Mouse (Mus musculus): ENCODE data around the gene Cdk2.
"Not testable (repeated sequence)": the region's sequence is repeated elsewhere in the genome, so short reads cannot be mapped to it uniquely, and the experiment has no call there.

Gene Cdk2

DNA sequence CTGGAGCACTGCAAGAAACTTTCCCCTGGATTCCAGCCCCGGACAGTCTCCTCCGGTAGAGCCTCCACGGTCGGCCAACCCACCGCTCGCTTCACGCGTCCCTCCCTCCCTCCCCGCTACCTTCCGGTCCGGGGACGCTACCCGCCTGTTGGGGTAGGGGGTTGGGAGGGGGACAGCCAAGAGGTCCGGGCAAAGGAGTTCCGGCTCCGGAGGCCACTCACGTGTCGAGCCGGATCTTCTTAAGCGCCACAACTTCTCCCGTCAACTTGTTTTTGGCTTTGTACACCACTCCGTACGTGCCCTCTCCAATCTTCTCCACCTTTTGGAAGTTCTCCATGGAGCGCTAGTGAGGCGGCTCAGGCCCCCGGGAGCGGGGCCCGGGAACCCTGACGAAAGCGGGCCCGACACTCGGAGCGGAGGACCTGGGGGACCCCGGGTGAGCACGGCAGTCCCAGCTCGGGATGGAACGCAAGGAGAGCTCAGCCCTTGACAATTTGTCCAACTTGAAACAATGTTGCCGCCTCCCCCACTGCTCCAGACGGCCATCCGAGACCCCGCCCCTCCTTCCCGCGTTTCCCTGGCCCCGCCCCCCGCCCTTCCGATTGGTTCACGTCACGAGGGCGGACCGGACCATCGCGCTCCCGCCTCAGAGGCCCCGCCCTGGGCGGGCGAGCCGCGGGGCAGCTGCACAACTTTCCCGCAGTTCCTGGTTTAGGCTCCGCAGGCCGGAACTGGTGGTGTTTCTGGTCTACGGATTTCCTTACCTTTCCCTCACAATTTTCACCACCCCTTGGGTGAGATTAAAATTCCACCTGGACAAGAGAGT, at the start of gene Cdk2:
Cdk2 (minus strand) TSS at position 541 of the 826 bp plus-strand sequence.
- peak; percentile 87 to 93 for DNase-seq (ENCODE audit: low spot score in 2 of 2)

DNA sequence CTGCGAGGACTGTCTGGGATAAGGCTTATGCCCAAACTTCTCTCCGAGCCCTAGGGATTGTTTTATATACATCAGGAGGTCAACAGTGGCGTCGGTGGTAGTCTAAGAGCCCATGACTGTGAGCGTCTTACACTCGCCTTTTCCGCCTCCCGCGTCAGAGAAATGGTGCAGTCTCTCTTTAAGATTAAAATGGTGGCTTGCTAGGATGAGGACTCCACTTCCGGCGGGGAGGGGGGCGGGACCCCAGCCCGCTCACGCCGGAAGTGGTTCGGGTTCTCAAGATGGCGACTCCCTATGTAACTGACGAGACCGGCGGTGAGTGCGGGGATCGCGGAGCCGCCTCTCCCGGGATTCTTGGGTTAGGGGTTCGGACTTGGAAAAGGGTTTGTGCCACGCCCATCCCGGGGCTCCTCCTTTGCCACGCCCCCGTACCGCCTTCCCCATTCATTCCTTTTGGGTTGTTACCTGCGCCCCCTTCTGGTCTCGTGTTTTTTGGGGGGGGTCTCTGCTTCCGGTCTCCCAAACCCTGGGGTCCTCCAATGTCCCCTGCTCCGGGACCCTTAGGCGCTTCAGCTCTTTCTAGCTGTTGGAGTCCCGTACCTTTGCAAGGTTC, 43.5 kb upstream of the Cdk2 start:
- peak; percentile 51 to 64 for DNase-seq (ENCODE audit: low spot score in 2 of 2)

DNA sequence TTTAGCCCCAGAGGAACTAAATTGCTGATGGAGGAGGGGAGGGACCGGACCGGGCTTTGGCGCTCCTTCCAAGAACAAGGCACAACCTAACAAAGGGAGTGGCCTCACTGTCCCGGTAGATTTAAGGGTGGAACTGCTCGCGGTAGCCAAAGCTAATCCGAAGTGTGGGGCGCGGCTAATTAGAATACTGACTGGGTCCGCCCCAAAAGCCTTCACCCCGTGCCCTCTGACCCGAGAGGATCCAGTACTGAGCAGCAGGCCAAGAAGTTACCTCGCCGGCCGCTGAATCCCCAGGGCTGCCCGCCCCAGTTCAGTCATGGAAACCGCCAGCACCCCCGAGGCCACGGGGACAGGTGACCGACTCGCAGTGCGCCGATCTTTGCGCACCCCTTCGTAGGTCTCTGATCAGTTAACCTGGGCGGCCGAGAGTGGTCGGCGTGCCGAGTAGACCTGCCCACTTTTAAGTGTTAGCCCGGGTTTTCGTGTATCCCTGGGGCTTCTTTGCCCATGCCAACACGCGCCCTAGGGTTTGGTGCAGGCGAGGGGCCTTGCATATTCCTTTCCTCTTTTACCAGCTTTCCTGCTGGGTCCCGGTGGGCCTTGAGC, 42.9 kb upstream of the Cdk2 start, which contains the start of gene Pym1:
Pym1 (plus strand) TSS at position 244 of the 606 bp plus-strand sequence.
- DNase-seq (ENCODE audit: low spot score in 2 of 2), result peak; percentile 83 to 85

DNA sequence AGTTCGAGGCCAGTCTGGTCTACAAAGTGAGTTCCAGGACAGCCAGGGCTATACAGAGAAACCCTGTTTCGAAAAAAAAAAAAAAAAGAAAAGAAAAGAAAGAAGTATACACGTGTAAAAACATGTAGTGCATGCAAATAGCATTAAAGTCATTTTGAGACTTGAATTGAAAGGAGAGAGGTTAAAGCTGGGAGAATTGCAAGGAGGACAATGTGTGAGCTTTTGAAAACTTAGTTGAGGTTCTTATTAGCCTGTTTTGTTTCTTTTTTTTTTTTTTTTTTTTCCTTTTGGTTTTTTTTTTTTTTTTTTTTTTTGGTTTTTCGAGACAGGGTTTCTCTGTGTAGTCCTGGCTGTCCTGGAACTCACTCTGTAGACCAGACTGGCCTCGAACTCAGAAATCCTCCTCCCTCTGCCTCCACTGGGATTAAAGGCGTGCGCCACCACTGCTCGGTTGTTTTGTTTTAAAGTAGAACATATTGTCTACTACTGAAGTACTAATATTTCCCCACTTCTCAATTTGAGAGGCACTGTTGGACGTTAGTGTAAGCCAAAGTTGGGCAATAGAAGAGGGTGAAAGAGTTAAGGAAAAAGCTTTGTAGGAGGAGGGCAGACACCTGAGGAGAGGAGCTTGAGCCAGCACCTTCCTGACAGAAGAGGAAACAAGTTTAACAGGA, 42.3 kb upstream of the Cdk2 start:
- no peak for DNase-seq (ENCODE audit: low spot score in 2 of 2)

DNA sequence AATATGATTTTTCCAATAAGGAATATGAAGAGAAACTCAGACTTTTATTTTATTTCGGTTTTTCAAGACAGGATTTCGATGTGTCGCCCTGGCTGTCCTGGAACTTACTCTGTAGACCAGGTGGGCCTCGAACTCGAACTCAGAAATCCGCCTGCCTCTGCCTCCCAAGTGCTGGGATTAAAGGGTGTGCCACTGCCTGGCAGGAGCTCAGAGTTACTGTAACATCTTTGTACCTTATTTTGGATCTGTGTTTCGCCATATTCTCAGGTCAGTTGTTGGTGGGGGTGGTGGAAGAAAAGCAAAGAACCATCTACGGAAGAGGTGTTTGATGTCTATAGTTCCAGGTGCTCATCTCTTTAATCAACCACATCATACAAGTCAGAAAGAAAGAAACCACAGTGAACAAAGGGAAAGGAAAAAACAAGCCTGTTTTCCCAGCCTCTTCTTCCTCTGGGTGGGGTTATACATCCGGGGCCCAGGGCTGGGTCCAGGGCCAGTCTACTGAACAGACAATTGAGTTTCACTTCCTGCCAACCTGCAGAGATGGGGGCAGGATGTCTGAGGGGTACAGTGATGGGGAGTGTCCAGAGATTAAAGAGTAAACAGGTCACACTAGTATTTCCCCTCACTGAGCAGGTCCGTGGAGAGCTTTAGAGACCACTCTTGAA, 41.2 kb upstream of the Cdk2 start:
- DNase-seq (ENCODE audit: low spot score in 2 of 2), result no peak

DNA sequence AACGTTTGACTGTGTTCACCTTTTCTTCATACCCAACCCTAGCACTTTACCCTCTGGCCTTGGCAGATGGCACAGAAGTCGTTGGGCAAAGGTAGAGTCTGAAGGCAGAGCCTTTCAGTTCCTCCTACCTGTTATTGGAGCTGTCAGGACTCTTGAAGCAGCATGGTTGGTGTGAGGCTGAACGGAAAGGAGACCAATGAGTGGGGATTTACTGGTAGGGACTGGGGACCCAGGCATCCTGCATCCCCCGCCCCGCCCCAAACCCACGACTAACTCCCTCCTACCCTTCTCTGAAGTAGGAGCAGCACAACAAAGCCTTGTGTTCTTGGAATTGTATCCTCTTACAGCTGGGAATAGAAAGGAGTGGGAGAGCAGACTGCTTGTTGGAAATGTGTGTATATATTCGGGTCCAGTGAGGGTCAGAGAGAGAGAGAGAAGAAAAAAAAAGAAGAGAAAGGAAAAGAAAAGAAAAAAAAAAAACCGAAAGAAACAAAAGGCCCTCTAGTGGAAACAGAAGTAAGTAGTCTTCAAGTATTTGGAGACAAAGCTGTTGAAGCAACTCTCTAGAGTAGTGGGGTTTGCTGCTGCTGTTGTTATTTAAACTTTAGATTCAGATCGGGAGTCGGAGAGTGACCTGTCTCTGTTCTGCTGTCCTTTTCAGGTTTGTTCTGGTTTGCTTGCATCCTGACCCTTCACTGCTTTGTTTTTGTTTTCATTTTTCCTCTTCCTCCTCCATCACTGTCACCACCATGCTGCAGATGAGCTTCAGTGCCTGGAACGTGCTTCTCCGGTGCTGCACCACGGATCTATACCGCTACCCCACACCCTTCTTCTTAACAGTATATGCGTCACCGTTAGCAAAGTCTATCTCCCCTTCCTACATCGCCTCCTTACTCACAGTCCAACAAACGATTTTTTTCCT, 40.1 kb upstream of the Cdk2 start, which contains the start of gene Dgka:
Dgka (minus strand) TSS at position 176 of the 922 bp plus-strand sequence.
- DNase-seq (ENCODE audit: low spot score in 2 of 2), result peak in 1 of 2 experiments; percentile 31

DNA sequence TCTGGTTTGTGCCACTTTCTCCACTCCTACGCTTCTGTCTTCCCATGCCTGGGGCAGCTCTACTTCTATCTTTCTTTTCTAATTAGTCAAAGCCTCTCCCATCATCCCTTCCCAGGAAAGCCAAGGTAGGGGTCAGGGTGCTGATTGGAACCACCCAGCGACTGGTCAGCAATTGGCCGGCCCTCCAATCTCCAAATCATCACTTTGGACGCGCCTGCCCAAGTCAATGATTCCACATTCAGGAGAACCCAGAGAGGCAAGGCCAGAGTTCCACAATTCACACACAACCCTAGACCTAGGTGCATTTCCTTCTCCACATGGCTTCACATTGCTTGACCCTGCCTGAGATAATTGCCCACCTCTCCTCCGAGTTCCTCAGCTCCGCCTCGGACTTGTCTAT, 39.4 kb upstream of the Cdk2 start:
- peak in 1 of 2 experiments; percentile 16 for DNase-seq (ENCODE audit: low spot score in 2 of 2)

DNA sequence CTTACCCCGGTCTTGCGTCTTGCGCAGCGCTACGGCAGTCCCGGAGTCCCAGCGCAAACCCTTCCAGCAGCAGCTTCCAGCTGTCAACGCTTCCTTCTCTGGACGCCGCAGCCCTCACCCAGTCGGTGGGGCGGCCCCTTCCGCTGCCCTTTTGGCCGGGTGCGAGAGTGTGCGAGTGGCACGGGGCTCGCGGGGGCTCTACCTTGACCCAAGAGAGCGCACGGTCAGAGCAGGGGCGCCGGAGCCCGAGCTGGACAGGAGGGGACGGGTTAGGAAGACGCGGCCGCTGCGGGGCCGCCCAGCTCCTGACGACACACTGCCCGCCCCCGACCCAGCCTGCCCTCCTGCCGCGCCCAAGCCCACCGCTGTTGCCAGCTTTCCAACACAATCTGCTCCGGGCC, 39.0 kb upstream of the Cdk2 start:
- DNase-seq (ENCODE audit: low spot score in 2 of 2), result peak; percentile 66 to 76

DNA sequence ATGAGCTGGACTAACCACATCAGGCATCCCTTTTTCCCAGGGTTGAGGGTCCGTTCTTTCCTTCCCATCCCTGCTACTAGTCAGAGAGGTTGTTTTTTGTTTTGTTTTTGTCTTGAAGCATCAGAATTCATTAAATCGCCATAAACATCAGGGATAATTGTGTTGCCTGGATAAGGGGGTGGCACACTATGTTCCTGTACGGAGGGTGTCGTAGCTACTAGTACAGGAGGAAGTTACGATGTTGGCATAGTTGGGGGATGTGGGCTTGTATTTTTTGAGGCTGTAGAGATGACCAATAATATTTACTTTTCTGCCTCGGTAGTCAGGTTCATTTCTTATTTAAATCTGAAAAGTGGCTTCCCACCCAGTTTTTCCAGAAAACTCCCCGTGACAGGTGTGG, 38.4 kb upstream of the Cdk2 start:
- no peak for DNase-seq (ENCODE audit: low spot score in 2 of 2)

DNA sequence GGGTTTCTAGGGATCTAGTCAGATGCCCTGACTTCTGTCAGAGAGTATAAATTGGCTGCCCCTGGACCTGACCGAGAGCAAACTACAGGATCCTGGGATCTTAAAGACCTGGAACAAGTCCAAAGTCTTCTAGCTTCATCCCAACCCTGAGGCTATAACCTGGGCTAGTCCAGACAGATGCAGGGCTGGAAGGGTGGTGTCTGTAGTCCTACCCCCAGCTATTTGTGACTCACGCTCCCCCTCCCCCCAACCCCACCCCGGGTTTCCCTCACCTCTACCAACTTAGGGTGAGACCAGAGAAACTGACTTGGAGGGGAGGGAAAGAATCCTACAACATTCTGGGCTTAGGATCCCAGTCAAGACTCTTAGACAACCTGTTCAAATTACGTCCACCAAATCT, 37.8 kb upstream of the Cdk2 start:
- DNase-seq (ENCODE audit: low spot score in 2 of 2), result peak; percentile 38 to 42

DNA sequence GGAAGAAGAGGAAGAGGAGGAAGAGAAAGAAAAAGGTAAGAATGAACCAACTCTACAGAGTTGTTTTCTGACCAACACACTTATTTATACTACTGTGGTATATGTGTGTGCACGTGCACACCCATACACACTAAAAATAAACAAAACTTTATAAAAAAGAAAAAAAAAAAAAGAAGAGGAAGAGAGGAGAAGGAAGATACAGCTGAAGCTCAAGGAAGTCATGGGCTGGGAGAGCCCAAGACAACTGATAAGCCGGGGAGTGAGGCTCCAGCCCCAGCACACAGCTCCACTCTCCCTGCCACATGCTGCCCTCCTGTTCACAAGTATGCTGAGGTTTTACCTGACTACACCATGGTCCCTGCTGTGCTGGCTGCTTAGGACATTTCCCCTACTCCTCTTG, 35.5 kb upstream of the Cdk2 start:
- DNase-seq (ENCODE audit: low spot score in 2 of 2), result no peak

DNA sequence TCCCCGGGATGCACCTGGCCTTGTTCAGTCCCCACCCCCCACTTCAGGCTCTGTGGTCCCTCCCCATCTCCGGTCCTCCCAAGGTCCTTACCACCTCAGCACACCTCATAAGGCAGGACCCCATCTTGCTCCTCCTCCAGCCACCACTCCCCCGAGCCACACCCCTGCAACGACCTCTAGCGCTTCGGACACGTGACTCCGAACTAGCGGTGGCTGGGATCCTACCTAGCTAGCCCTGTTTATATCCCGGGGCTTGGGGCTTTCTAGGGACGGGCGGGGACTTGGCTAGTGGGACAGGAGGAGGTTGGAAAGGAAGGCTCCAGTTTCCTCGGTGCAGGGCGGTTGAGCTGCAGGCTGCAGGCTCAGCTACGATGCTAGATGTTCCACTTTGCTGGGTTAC, 32.6 kb upstream of the Cdk2 start:
- no peak for DNase-seq (ENCODE audit: low spot score in 2 of 2)

DNA sequence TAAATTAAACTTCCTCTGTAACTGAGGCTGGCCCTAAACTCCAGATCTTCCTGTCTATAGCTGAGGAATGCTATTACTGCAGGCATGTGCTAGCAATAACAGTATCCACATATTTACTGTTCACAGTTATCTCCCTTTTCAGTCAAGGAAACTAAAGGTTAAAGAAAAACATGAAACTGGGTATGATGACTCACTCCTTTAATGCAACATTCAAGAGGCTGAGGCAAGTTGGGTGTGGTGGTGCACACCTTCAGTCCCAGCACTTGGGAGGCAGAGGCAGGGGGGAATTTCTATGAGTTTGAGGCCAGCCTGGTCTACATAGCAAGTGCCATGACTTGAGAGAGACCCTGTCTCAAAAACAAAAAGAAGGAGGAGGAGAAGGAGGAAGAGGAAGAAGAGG, 27.2 kb upstream of the Cdk2 start:
- DNase-seq (ENCODE audit: low spot score in 2 of 2), result no peak

DNA sequence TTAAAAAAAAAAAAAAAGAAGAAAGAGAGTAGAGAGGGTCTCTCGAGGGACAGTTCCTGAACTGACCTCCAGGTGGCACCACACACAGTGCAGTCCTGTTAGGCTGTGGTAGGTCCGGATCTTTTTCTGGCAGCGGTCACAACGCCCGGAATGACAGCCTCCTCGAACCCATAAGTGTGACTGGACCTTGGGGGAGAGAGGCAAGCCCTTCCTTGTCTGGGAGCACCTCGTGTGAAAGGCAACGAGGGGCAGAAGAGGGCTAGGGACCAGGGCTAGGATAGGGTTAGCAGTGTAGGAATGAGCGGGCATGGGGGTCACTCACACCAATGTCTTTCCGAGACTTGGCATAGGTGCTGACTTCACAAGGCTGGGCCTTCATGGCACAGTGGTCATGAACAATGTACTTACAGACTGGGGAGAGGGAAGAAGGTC, 26.2 kb upstream of the Cdk2 start:
- DNase-seq (ENCODE audit: low spot score in 2 of 2), result peak; percentile 33 to 51

DNA sequence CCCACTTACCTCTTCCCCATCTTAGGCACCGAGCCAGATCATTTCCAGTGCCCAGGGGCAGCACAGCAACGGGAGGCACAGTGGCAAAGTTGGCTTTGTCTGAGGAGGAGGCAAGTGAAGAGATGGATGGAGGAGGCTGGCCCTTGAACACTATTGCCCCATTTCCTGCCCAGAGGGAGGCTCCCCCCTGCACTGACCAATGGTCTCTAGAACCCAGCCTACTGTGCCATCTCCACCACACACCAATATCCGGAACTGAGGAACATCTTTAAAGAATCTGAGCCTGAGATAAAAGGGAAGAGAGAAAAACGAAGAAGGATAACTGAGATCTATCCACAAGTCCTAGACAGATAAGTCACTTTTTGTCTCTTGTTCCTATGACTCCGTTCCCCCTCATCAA, 23.2 kb upstream of the Cdk2 start:
- no peak for DNase-seq (ENCODE audit: low spot score in 2 of 2)

DNA sequence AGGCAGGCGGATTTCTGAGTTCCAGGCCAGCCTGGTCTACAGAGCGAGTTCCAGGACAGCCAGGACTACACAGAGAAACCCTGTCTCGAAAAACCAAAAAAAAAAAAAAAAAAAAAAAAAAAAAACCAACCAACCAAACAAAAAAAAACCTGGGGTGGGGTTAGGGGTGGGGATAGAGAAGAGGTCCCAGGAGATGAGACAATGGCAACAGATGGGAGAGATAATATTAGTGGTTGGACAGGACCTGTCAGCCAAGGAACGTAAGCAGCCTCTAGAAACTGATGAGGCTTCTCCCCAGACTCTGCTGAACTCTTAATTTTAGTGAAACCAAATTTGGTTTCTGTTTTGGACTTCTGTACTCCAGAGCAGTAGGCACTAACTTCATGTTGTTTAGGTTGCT, 20.6 kb upstream of the Cdk2 start:
- not testable (repeated sequence) for DNase-seq (ENCODE audit: low spot score in 2 of 2)

DNA sequence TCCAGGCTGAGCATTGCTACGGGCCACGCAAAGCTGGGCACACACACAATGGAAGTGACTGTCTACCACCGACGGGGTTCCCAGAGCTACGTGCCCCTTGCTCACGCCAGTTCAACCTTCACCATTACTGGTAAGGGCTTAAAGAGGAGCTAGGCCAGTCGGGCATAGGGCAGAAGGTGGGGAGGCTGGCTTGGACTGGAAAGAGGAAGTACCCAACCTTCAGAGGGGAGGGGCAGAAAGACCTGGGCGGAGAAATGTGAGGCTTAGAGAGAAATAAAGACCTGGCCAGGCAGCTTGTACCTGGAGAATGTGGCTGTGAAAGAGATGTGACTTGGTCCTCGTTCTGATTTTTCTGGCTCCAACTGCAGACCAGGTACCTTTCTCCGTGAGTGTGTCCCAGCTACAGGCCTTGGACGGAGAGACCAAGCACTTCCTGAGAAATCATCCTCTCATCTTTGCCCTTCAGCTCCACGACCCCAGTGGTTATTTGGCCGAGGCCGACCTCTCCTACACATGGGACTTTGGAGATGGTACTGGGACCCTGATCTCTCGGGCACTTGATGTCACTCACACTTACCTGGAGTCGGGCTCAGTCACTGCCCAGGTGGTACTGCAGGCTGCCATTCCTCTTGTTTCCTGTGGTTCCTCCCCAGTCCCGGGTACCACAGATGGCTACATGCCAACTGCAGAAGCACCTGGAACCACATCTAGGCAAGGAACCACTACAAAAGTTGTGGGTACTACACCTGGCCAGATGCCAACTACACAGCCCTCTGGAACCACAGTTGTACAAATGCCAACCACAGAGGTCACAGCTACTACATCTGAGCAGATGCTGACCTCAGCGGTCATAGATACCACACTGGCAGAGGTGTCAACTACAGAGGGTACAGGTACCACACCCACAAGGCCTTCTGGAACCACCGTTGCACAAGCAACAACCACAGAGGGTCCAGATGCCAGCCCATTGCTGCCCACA, 11.0 kb upstream of the Cdk2 start:
- no peak for DNase-seq (ENCODE audit: low spot score in 2 of 2)

DNA sequence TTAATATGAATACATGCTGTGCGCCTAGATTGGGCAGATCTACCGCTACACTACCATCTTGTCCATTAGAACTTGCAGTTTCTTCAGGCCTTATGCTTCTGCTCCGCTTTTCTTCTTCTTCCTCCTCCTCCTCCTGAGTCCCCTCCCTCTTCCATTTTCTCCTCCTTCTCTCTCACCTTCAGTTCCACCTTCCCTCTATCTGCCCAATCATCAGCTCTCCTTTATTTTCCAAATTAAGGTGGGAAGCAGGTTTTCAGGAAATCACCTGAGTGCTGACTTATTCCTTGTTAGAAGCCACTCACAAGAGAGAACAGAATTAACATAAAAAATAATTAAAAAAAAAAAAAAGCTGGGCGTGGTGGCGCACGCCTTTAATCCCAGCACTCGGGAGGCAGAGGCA, 6.5 kb upstream of the Cdk2 start:
- not testable (repeated sequence) for DNase-seq (ENCODE audit: low spot score in 2 of 2)

DNA sequence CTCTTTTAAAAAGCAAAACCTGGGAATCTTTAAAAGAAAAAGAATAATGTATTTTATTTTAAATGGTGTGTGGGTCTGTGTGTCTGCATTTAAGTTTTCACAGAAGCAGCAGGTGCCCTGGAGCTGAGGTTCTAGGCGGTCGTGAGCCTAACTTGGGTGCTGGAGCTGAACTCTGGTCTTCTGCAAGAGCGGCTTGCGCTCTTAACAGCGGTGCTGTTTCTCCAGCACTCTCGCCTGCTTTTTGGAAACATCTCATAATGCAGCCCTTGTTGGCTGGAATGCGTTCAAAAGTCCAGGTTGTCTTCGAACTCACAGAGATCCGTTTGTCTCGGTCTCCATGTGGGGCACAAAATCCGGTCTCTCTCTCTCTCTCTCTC, 474 bp upstream of the Cdk2 start:
- peak in 1 of 2 experiments; percentile 14 for DNase-seq (ENCODE audit: low spot score in 2 of 2)

Measured in urinary bladder, adult 18-20 months (tissue).